Mouse (Mus musculus): Measurements from ENCODE around the gene Smyd4.

Gene Smyd4

GRCm38 (mm10) chr11:75424033-75424432 is 75.8 kb downstream of the Smyd4 start:
- TF ChIP-seq GATA4 (IDR thresholded peaks at IDR 0.05; ENCODE audit: insufficient replicate concordance, low read length): no peak

GRCm38 (mm10) chr11:75424459-75424858 is 76.2 kb downstream of the Smyd4 start:
- no peak for TF ChIP-seq GATA4 (IDR thresholded peaks at IDR 0.05; ENCODE audit: insufficient replicate concordance, low read length)

DNA sequence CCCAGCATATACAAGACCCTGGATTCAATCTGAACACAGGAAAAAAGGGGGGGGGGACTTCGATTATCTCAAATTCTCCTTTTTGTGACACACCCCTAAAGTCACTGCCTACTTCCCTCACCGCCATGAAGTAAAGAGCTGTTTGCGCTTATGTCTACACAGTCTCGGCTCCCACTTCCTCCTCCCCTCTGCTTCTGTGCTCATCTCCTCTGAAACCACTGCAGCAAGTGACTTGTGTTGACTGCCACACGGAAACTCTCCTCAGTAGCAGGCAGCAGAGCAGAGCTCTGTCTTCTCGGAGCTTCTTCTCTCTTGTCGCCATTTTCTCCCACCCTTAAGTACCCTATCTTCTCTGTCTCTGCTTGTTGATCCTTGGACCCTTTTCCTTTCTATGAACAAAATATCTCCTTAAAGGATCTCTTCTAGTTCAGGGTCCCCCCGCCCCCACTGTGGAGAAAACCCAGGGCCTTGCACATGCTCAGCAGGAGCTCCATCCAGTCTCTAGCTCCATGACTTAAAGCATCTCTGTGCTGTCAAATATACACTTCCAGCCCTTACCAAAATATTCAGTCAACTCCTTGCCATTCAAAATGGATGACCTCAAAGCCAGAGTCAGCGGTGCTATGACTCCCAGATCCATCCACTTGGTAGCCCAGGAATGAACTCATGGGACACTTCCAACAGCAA is 80.9 kb downstream of the Smyd4 start:
- TF ChIP-seq GATA4 (IDR thresholded peaks at IDR 0.05; ENCODE audit: insufficient replicate concordance, low read length): no peak

- TF ChIP-seq GATA4 (IDR thresholded peaks at IDR 0.05; ENCODE audit: insufficient replicate concordance, low read length): no peak
Observed at GRCm38 (mm10) chr11:75431307-75431706, 83.1 kb downstream of the Smyd4 start.

- TF ChIP-seq GATA4 (IDR thresholded peaks at IDR 0.05; ENCODE audit: insufficient replicate concordance, low read length): no peak
Observed at GRCm38 (mm10) chr11:75434138-75434537, 85.9 kb downstream of the Smyd4 start.

GRCm38 (mm10) chr11:75438194-75438593 is 90.0 kb downstream of the Smyd4 start:
- no peak for TF ChIP-seq GATA4 (IDR thresholded peaks at IDR 0.05; ENCODE audit: insufficient replicate concordance, low read length)

- no peak for TF ChIP-seq GATA4 (IDR thresholded peaks at IDR 0.05; ENCODE audit: insufficient replicate concordance, low read length)
Observed at GRCm38 (mm10) chr11:75438804-75439203, 90.6 kb downstream of the Smyd4 start.

GRCm38 (mm10) chr11:75439363-75439762 is 91.1 kb downstream of the Smyd4 start, which contains the start of gene Serpinf2:
TSS of gene Serpinf2 (minus strand) at chr11:75439591.
- TF ChIP-seq GATA4 (IDR thresholded peaks at IDR 0.05; ENCODE audit: insufficient replicate concordance, low read length): no peak

DNA sequence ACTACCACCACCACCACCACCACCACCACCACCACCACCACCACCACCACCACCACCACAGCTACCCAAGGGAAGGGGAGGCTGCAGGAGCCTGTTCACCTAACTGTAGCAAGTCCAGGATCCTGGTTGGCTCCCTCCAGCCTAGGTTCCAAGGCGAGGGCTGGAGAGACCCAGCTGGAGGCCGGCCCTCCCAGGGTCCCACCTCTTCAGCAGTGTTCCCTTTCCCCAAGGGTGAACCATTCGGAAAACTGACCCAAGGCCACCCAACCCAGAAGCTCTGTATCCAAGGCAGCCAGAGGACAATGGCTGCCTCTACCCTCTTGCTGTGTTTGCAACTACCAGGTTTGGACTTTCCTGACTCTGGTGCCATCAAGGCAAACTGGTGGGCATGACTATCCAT is 91.7 kb downstream of the Smyd4 start:
- TF ChIP-seq GATA4 (IDR thresholded peaks at IDR 0.05; ENCODE audit: insufficient replicate concordance, low read length): no peak

DNA sequence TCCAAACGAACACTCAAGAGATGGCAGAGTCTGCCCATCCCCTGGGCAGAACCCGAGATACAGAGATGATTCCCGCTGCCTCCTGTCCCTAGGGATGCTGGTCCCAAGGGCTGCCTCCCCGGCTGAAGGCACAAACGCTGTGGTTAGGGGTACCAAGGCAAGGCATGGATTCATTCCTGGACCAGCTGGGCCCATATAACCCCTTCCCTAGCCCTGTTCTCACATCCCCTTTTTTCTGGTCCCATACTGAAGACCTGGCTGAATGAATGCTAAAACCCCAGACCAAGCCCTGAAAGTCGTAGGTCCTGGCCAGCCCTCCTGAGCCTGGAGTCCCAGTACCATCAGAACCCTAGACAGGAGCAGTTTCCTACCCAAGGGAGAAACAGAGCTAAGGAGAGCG is 92.8 kb downstream of the Smyd4 start:
- no peak for TF ChIP-seq GATA4 (IDR thresholded peaks at IDR 0.05; ENCODE audit: insufficient replicate concordance, low read length)

- TF ChIP-seq GATA4 (IDR thresholded peaks at IDR 0.05; ENCODE audit: insufficient replicate concordance, low read length): no peak
Observed at GRCm38 (mm10) chr11:75441601-75442000, 93.4 kb downstream of the Smyd4 start.

- no peak for TF ChIP-seq GATA4 (IDR thresholded peaks at IDR 0.05; ENCODE audit: insufficient replicate concordance, low read length)
Observed at GRCm38 (mm10) chr11:75443711-75444110, 95.5 kb downstream of the Smyd4 start.

DNA sequence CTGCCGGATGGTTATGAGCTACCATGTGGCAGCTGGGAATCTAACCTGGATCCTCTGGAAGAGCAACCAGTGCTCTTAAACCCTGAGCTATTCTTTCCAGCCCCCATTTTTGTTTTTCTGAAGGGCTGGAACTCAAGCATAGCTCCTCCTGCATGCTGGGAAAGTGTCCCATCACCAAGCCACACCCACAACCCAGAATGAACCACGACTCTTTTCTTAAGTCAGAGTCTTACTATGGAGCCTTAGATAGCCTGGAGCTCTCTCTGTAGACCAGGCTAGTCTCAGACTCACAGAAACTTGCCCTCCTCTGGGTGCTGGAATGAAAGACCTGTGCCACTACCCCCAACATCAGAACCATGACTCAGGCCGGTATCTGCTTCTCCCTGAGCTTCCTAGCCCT is 100.3 kb downstream of the Smyd4 start:
- no peak for TF ChIP-seq GATA4 (IDR thresholded peaks at IDR 0.05; ENCODE audit: insufficient replicate concordance, low read length)

DNA sequence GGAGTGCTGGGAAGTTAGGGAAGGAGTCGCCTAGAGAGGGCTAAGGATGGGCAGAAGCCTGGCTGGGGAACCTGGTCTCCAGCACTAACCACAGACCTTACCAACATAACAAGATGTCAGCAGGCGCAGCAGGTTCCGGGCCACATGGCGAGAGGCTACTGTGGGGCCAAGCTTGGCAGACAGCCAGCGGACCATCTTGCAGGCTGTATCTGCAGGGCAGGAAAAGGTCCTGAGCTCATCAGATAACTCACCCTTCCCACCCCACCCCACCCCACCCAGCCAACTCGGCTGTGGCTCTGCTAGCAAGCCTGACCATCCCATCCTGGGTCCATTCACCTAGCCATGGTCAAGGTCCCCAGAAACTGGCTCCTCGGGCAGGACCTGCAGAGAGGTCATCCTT is 101.5 kb downstream of the Smyd4 start:
- TF ChIP-seq GATA4 (IDR thresholded peaks at IDR 0.05; ENCODE audit: insufficient replicate concordance, low read length): no peak

GRCm38 (mm10) chr11:75450304-75450908 is 102.2 kb downstream of the Smyd4 start:
- TF ChIP-seq GATA4 (IDR thresholded peaks at IDR 0.05; ENCODE audit: insufficient replicate concordance, low read length): no peak

DNA sequence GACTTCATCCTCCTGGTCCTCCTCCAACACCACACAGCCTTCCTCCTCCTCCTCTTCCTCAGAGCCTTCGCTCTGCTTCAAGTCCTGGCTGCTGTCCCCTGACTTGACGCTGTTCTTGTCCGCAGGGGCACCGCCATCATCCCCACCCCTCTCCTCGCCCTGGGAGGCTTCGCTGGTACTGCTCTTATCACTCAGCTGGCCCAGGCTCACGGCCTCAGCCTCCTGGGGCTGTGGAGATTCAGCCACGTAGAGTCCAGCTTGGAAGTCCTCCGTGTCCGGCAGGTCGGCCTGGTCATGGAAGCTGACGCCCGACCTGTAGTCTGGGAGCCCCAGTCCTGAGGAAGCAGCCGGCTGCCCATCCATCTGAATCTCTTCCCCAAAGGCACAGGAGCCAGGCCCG is 102.7 kb downstream of the Smyd4 start:
- TF ChIP-seq GATA4 (IDR thresholded peaks at IDR 0.05; ENCODE audit: insufficient replicate concordance, low read length): no peak

- no peak for TF ChIP-seq GATA4 (IDR thresholded peaks at IDR 0.05; ENCODE audit: insufficient replicate concordance, low read length)
Observed at GRCm38 (mm10) chr11:75452081-75452480, 103.8 kb downstream of the Smyd4 start.
